Mouse (Mus musculus): ENCODE data around the gene Snd1.

The Snd1 gene

GRCm38 (mm10) chr6:28550255-28551004, 75.5 kb downstream of the Snd1 start:
- TF ChIP-seq GATA4 (IDR thresholded peaks at IDR 0.05; ENCODE audit: insufficient replicate concordance, low read length) = no peak

- TF ChIP-seq GATA4 (IDR thresholded peaks at IDR 0.05; ENCODE audit: insufficient replicate concordance, low read length) = no peak
These were observed 79.5 kb downstream of the Snd1 start for GRCm38 (mm10) chr6:28554470-28554869.

- TF ChIP-seq GATA4 (IDR thresholded peaks at IDR 0.05; ENCODE audit: insufficient replicate concordance, low read length) = no peak
These were observed 80.1 kb downstream of the Snd1 start for GRCm38 (mm10) chr6:28555002-28555401.

GRCm38 (mm10) chr6:28555428-28555827, 80.5 kb downstream of the Snd1 start:
- TF ChIP-seq GATA4 (IDR thresholded peaks at IDR 0.05; ENCODE audit: insufficient replicate concordance, low read length) = no peak

GRCm38 (mm10) chr6:28557728-28558127, 82.8 kb downstream of the Snd1 start:
- no peak for TF ChIP-seq GATA4 (IDR thresholded peaks at IDR 0.05; ENCODE audit: insufficient replicate concordance, low read length)

- no peak for TF ChIP-seq GATA4 (IDR thresholded peaks at IDR 0.05; ENCODE audit: insufficient replicate concordance, low read length)
These were observed 84.5 kb downstream of the Snd1 start for GRCm38 (mm10) chr6:28559419-28559818.

GRCm38 (mm10) chr6:28561291-28561995, 86.5 kb downstream of the Snd1 start:
- no peak for TF ChIP-seq GATA4 (IDR thresholded peaks at IDR 0.05; ENCODE audit: insufficient replicate concordance, low read length)

GRCm38 (mm10) chr6:28562323-28563044, 87.5 kb downstream of the Snd1 start:
- no peak for TF ChIP-seq GATA4 (IDR thresholded peaks at IDR 0.05; ENCODE audit: insufficient replicate concordance, low read length)

- no peak for TF ChIP-seq GATA4 (IDR thresholded peaks at IDR 0.05; ENCODE audit: insufficient replicate concordance, low read length)
These were observed 93.0 kb downstream of the Snd1 start for GRCm38 (mm10) chr6:28567978-28568377.

- TF ChIP-seq GATA4 (IDR thresholded peaks at IDR 0.05; ENCODE audit: insufficient replicate concordance, low read length) = no peak
These were observed 97.0 kb downstream of the Snd1 start for GRCm38 (mm10) chr6:28571946-28572345.

GRCm38 (mm10) chr6:28572991-28573759, 98.2 kb downstream of the Snd1 start:
- TF ChIP-seq GATA4 (IDR thresholded peaks at IDR 0.05; ENCODE audit: insufficient replicate concordance, low read length) = no peak

GRCm38 (mm10) chr6:28576356-28577264, 101.7 kb downstream of the Snd1 start:
- TF ChIP-seq GATA4 (IDR thresholded peaks at IDR 0.05; ENCODE audit: insufficient replicate concordance, low read length) = no peak

GRCm38 (mm10) chr6:28582847-28583246, 107.9 kb downstream of the Snd1 start:
- no peak for TF ChIP-seq GATA4 (IDR thresholded peaks at IDR 0.05; ENCODE audit: insufficient replicate concordance, low read length)

GRCm38 (mm10) chr6:28583399-28583798, 108.5 kb downstream of the Snd1 start:
- TF ChIP-seq GATA4 (IDR thresholded peaks at IDR 0.05; ENCODE audit: insufficient replicate concordance, low read length) = no peak

Data from liver, adult (tissue).